Mouse (Mus musculus) liver, embryonic 14.5 days (tissue): ENCODE measurements around the gene Utp6.

Source experiments
- CTCF ChIP-seq: IDR thresholded peaks from 2 replicates; pipeline ENCODE4 v1.5.1; 2016; ENCODE audit warnings: antibody characterized with exemption, low read depth, control low read depth
- EP300 ChIP-seq: IDR thresholded peaks from 2 replicates; pipeline ENCODE4 v1.6.1; 2016; ENCODE audit warnings: antibody characterized with exemption, low read depth

GRCm38 (mm10) chr11:79915696-79916349 lies 46.4 kb downstream of the Utp6 start:
- TF ChIP-seq EP300, result no peak
- no peak for TF ChIP-seq CTCF
